Mouse (Mus musculus) midbrain, embryonic 16.5 days (tissue): ENCODE measurements at regions not wholly inside any gene's neighbourhood (a gene's known extent, or its start where the extent isn't known, plus 50 kb on each side); places are given as distances from the start of the nearest gene placed in this dataset.

Experiments used
- ATAC-seq: fragments of 200-750 bp; cut with Nextera tagmentation; 2 replicates; pipeline ENCODE4 v1.8.0; 2017; ENCODE audit warnings: moderate TSS enrichment
- H3K27ac ChIP-seq: fragments of 300-500 bp; sonication (generic); 2 replicates; pipeline ENCODE4 v1.5.1; 2014; ENCODE audit warnings: mild to moderate bottlenecking, low read length, mixed read lengths
- H3K27me3 ChIP-seq: fragments of 300-500 bp; sonication (generic); 2 replicates; pipeline ENCODE4 v1.6.1; 2014; ENCODE audit warnings: low read depth, low read length, mixed read lengths; ENCODE audit not compliant: control insufficient read depth, insufficient read depth
- H3K36me3 ChIP-seq: fragments of 300-500 bp; sonication (generic); 2 replicates; pipeline ENCODE4 v1.6.1; 2014; ENCODE audit warnings: mild to moderate bottlenecking, low read length, moderate library complexity, mixed read lengths; ENCODE audit not compliant: control insufficient read depth, insufficient read depth
- H3K4me1 ChIP-seq: fragments of 300-500 bp; sonication (generic); 2 replicates; pipeline ENCODE4 v1.6.1; 2014; ENCODE audit warnings: mild to moderate bottlenecking, low read length, mixed read lengths; ENCODE audit not compliant: control insufficient read depth, insufficient read depth
- H3K4me2 ChIP-seq: fragments of 300-500 bp; sonication (generic); 2 replicates; pipeline ENCODE4 v1.6.1; 2014; ENCODE audit warnings: mild to moderate bottlenecking, low read length, mixed read lengths
- H3K4me3 ChIP-seq: fragments of 300-500 bp; sonication (generic); 2 replicates; pipeline ENCODE4 v1.5.1; 2014; ENCODE audit warnings: low read depth, mild to moderate bottlenecking, low read length, moderate library complexity, mixed read lengths
- H3K9ac ChIP-seq: fragments of 300-500 bp; sonication (generic); 2 replicates; pipeline ENCODE4 v1.6.1; 2014; ENCODE audit warnings: low read depth, low read length, mixed read lengths
- H3K9me3 ChIP-seq: fragments of 300-500 bp; sonication (generic); replicated peaks from 2 replicates; pipeline ENCODE4 v1.6.1; 2014; ENCODE audit warnings: mild to moderate bottlenecking, low read length, mixed read lengths; ENCODE audit not compliant: control insufficient read depth, poor library complexity, severe bottlenecking
- WGBS: fragments of 180-500 bp; shearing (Covaris S2); extraction: QIAGEN DNeasy Blood & Tissue Kit; methylation state at CpG from one replicate; pipeline ENCODE4 v1.1.7; 2014; 5-methylcytosine and 5-hydroxymethylcytosine counted together

DNA sequence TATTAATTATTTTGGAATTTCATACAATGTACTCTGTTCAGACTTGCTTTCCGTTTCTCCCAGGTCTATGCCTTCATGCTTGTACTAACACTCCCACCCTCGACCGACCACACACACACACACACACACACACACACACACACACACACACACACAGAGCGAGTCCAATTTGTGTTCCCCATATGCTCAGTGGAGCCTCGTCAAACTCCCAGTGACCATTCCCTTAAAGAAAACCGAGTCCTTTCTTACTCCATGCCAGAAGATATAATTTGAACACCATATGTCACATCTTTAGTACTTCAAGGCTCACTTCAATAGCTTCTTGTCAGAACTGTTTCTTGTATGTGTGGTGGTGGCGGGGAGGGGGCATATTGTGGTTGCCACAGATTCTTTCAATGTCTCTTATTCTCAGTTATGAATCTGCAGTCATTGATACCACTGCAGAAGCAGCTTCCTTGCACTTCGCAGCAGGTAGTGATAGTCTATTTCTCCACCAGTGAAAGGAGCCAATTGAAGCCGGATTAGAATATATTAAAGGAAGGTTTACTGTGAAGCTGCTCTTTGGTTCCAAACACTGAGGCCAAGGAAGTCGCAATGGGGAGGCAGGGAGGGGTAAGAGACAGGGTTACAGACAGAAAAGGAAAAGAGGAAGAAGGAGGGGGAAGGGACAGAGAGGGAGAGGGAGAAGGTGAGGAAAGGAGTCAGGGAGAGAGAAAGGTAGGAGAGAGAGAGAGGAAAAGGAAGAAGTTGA lies 672.3 kb downstream of the Vgll3 start:
- Histone ChIP-seq H3K4me2 (no peak overlapping the region), H3K36me3 (no peaks in the 10 kb centered on the region), H3K4me1 (no peaks in the 10 kb centered on the region; the same call in 1 of the 2 replicates), H3K9ac (no peak overlapping the region), H3K9me3 (no peaks in the 10 kb centered on the region), H3K27me3 (no peaks in the 10 kb centered on the region), H3K4me3 (no peak overlapping the region), H3K27ac (no peak overlapping the region)
- ATAC-seq, result peak; percentile 32; the same call in 1 of the 2 replicates
- 34% methylated on average over 10 of the region's 10 CpGs for WGBS

DNA sequence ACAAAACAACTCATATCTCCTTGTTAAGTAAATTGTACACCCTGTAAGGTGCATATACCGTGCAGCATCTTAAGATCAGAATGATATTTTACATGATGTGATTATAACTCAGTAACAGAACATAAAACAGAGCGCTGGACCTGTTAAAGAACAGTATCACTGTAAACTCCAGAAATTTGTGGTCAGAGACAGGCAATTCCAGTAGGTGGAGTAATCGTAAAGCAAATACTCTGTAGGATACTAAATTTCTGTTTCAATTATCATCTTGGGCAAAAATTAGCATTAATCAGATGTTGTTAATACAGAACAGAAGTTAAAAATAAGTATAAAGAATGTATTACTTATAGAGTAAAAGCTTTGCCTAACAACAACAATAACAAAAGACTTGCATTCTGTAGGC lies 680.5 kb downstream of the Vgll3 start:
- Histone ChIP-seq H3K9me3 (no peaks in the 10 kb centered on the region), H3K36me3 (no peaks in the 10 kb centered on the region), H3K27ac (no peak overlapping the region), H3K27me3 (no peaks in the 10 kb centered on the region), H3K4me2 (no peak overlapping the region), H3K4me1 (0 out of 2 replicates have a peak, but pooled peaks cover 2% of the 10 kb centered on the region), H3K4me3 (no peak overlapping the region), H3K9ac (no peak overlapping the region)
- WGBS, result 71% methylated on average over 3 of the region's 3 CpGs
- no peak for ATAC-seq
